In genomic region chr4:72384901-72385264, GRCm38 (mm10) we compare ENCODE assay signal across 8 mouse cellular contexts.
A peak's percentile ranks its signal among the peaks of the same experiment; 100 is the strongest.
DNase-seq lines count a peak whose midpoint lies in the region; ATAC-seq and TF ChIP-seq lines count a peak whose summit lies in the region.

No protein-coding gene starts in this region.

- H3K9ac ChIP-seq in lung, embryonic 14.5 days, result no peak overlapping the region
- H3K9ac ChIP-seq in liver, embryonic 11.5 days (ENCODE audit: low read depth, low read length), result no peak overlapping the region

- 28% methylated on average over 12 of the region's 12 CpGs for WGBS in lung, embryonic 14.5 days
- 75% methylated on average over 12 of the region's 12 CpGs for WGBS in liver, embryonic 11.5 days

- H3K4me2 ChIP-seq in lung, embryonic 14.5 days, result no peak overlapping the region
- no peak overlapping the region for H3K4me2 ChIP-seq in liver, embryonic 11.5 days

- ATAC-seq in lung, embryonic 14.5 days (ENCODE audit: insufficient read depth), result peak; percentile 96
- no peak for ATAC-seq in liver, embryonic 11.5 days (replicated peaks; ENCODE audit: low FRiP score)

- no peaks in the 10 kb centered on the region for H3K36me3 ChIP-seq in lung, embryonic 14.5 days (ENCODE audit: insufficient read depth)
- H3K36me3 ChIP-seq in liver, embryonic 11.5 days (ENCODE audit: control insufficient read depth, insufficient read depth, low read length), result no peaks in the 10 kb centered on the region

- peak; percentile 28 for DNase-seq in cerebellum, adult 11 months
- peak; percentile 25 for DNase-seq in embryo, embryonic 9.5 days (ENCODE audit: extremely low spot score)
- DNase-seq in gastrocnemius, postnatal 4 days (ENCODE audit: low spot score in 2 of 2), result peak; percentile 23 to 69
- peak; percentile 61 for DNase-seq in layer of hippocampus, adult 11-12 months (ENCODE audit: low spot score)
- DNase-seq in lung, embryonic 14.5 days, result peak; percentile 97
- DNase-seq in right cerebral cortex, adult 18-20 months, result peak; percentile 77
- no peak for DNase-seq in spleen, postnatal 36 days (ENCODE audit: low spot score in 2 of 2)
- DNase-seq in liver, embryonic 11.5 days (ENCODE audit: low spot score), result no peak

- no peaks in the 10 kb centered on the region for H3K9me3 ChIP-seq in lung, embryonic 14.5 days (ENCODE audit: low read depth, low read length)
- no peaks in the 10 kb centered on the region for H3K9me3 ChIP-seq in liver, embryonic 11.5 days (ENCODE audit: control insufficient read depth, low read length)

- H3K27me3 ChIP-seq in lung, embryonic 14.5 days (ENCODE audit: insufficient read depth, low read length), result peaks cover 4% of the 10 kb centered on the region
- H3K27me3 ChIP-seq in liver, embryonic 11.5 days (replicated peaks; ENCODE audit: control insufficient read depth, insufficient read depth, low read length), result no peaks in the 10 kb centered on the region

- H3K4me1 ChIP-seq in lung, embryonic 14.5 days (ENCODE audit: insufficient read depth), result 0 out of 2 replicates have a peak, but pooled peaks cover 11% of the 10 kb centered on the region
- no peaks in the 10 kb centered on the region for H3K4me1 ChIP-seq in liver, embryonic 11.5 days (replicated peaks; ENCODE audit: control insufficient read depth, insufficient read depth, low read length)

- peak; percentile 25; the same call in 1 of the 2 replicates for TF ChIP-seq CTCF in lung, embryonic 14.5 days (IDR thresholded peaks at IDR 0.05; ENCODE audit: low read depth)

- 0 out of 2 replicates have a peak overlapping the region, but pooled peaks have one; percentile 10 for H3K27ac ChIP-seq in lung, embryonic 14.5 days (ENCODE audit: low read depth)
- H3K27ac ChIP-seq in liver, embryonic 11.5 days (ENCODE audit: low read depth, low read length), result no peak overlapping the region

- no peak overlapping the region for H3K4me3 ChIP-seq in lung, embryonic 14.5 days (ENCODE audit: low read depth, low read length)
- no peak overlapping the region for H3K4me3 ChIP-seq in liver, embryonic 11.5 days (ENCODE audit: low read depth, low read length)

Comparison
In these comparisons a context has a peak if more than half of its experiments do, and no peak if none do; other contexts are left out.
1. DNase-seq: peak in cerebellum, adult 11 months (single experiment), embryo, embryonic 9.5 days (single experiment), gastrocnemius, postnatal 4 days (2 of 2), layer of hippocampus, adult 11-12 months (single experiment), lung, embryonic 14.5 days (single experiment) and right cerebral cortex, adult 18-20 months (single experiment); none in spleen, postnatal 36 days (0 of 2) and liver, embryonic 11.5 days (single experiment).